Mouse (Mus musculus) left cerebral cortex, adult 2 months (tissue): ENCODE data around the gene Trrap. TPM values are rescaled to one million over a fixed set of nuclear protein-coding genes. Genes with fewer than 3 reads are reported as not detected.

Experiments used
- DNase-seq, 2 experiments: peaks; one replicate each; pipeline ENCODE4 v3.0.0; 2021 to 2022; ENCODE audit warnings: low spot score in 2 of 2, mixed read lengths in 1 of 2; ENCODE audit errors: extremely low spot score in 1 of 2
- H3K27ac ChIP-seq: fragments of 200-600 bp; 2 replicates; pipeline ENCODE4 v1.8.1; 2022
- H3K4me3 ChIP-seq: fragments of 200-600 bp; 2 replicates; pipeline ENCODE4 v1.8.1; 2022
- CTCF ChIP-seq: fragments of 200-600 bp; IDR thresholded peaks from 2 replicates; pipeline ENCODE4 v1.8.1; 2022; ENCODE audit warnings: antibody characterized with exemption, mild to moderate bottlenecking, moderate library complexity
- intact Hi-C: fragments of 180-260 bp; cut with DNase I; formaldehyde crosslinking; loops from one replicate; pipeline ENCODE4 v1.15.1; 2025
- total RNA-seq, 2 experiments: library from RNA; stranded (reverse); gene quantifications; 2 replicates each; pipeline ENCODE4 v1.2.3; 2021

Gene Trrap
- total RNA-seq, 2 experiments from 2014 or later, result 169 to 170 TPM

GRCm38 (mm10) chr5:144753041-144753440 lies 14.5 kb upstream of the Trrap start:
- peak; percentile 60 for TF ChIP-seq CTCF
- intact Hi-C loops, result no loop called here

GRCm38 (mm10) chr5:144755191-144755590 lies 12.3 kb upstream of the Trrap start:
- TF ChIP-seq CTCF, result no peak
- Histone ChIP-seq H3K4me3 (no peak overlapping the region), H3K27ac (no peak overlapping the region)
- DNase-seq, result no peak
- intact Hi-C loops, result no loop called here

More at GRCm38 (mm10) chr5:144753041-144753440, 14.5 kb upstream of the Trrap start:
- Histone ChIP-seq H3K4me3 (no peak overlapping the region), H3K27ac (no peak overlapping the region)
- DNase-seq, result peak; percentile 73 to 78

GRCm38 (mm10) chr5:144757402-144757801 lies 10.1 kb upstream of the Trrap start:
- H3K4me3 ChIP-seq, result no peak overlapping the region
- TF ChIP-seq CTCF, result no peak
- intact Hi-C loops, result no loop called here
- no peak overlapping the region for H3K27ac ChIP-seq
- no peak for DNase-seq

GRCm38 (mm10) chr5:144758422-144758821 lies 9.1 kb upstream of the Trrap start:
- no peak for TF ChIP-seq CTCF
- Histone ChIP-seq H3K4me3 (no peak overlapping the region), H3K27ac (no peak overlapping the region)
- intact Hi-C loops, result no loop called here
- peak; percentile 41 to 56 for DNase-seq

- peak; percentile 85 to 87 for DNase-seq
- intact Hi-C loops, result no loop called here
- no peak for TF ChIP-seq CTCF
- Histone ChIP-seq H3K4me3 (peak within 1 kb of the TSS; percentile 52), H3K27ac (peak within 1 kb of the TSS; percentile 91)
These were observed 6.2 kb upstream of the Trrap start, which contains the start of gene Tmem130 for GRCm38 (mm10) chr5:144761161-144761868. TSS of gene Tmem130 (minus strand) at chr5:144761818.

GRCm38 (mm10) chr5:144766026-144766425 lies 1.5 kb upstream of the Trrap start:
- H3K27ac ChIP-seq, result no peak overlapping the region
- intact Hi-C loops, result no loop called here
- DNase-seq, result no peak
- no peak for TF ChIP-seq CTCF
- H3K4me3 ChIP-seq, result no peak overlapping the region

GRCm38 (mm10) chr5:144766646-144767045 lies 886 bp upstream of the Trrap start:
- no peak overlapping the region for H3K27ac ChIP-seq
- DNase-seq, result no peak
- intact Hi-C loops, result no loop called here
- no peak overlapping the region for H3K4me3 ChIP-seq
- no peak for TF ChIP-seq CTCF

- peak; percentile 87 to 93 for DNase-seq
- intact Hi-C loops, result no loop called here
- Histone ChIP-seq H3K4me3 (peak overlapping the region; percentile 83), H3K27ac (peak overlapping the region; percentile 99)
- peak; percentile 100 for TF ChIP-seq CTCF
These were observed 644 bp downstream of the Trrap start for GRCm38 (mm10) chr5:144767911-144768841.

GRCm38 (mm10) chr5:144769067-144769482 lies 1.5 kb downstream of the Trrap start:
- TF ChIP-seq CTCF, result no peak
- DNase-seq, result no peak
- peak overlapping the region; percentile 83 for H3K4me3 ChIP-seq
- intact Hi-C loops, result no loop called here
- H3K27ac ChIP-seq, result peak overlapping the region; percentile 99

GRCm38 (mm10) chr5:144773231-144773630 lies 5.7 kb downstream of the Trrap start:
- DNase-seq, result no peak
- Histone ChIP-seq H3K27ac (no peak overlapping the region), H3K4me3 (no peak overlapping the region)
- intact Hi-C loops, result no loop called here
- TF ChIP-seq CTCF, result peak; percentile 11

GRCm38 (mm10) chr5:144780654-144781053 lies 13.1 kb downstream of the Trrap start:
- DNase-seq, result no peak
- TF ChIP-seq CTCF, result no peak
- no peak overlapping the region for H3K4me3 ChIP-seq
- intact Hi-C loops, result no loop called here
- H3K27ac ChIP-seq, result no peak overlapping the region

- no peak for TF ChIP-seq CTCF
- no peak for DNase-seq
- intact Hi-C loops, result no loop called here
These were observed 18.9 kb downstream of the Trrap start for GRCm38 (mm10) chr5:144786464-144786863.

More at GRCm38 (mm10) chr5:144786464-144786863, 18.9 kb downstream of the Trrap start:
- Histone ChIP-seq H3K27ac (no peak overlapping the region), H3K4me3 (no peak overlapping the region)
